Mouse (Mus musculus) cortical plate, adult 2 months (tissue): ENCODE measurements at regions not wholly inside any gene's neighbourhood (a gene's known extent, or its start where the extent isn't known, plus 50 kb on each side); places are given as distances from the start of the nearest gene placed in this dataset.

Experiments used
- H3K27ac ChIP-seq: fragments of 200-500 bp; 2 replicates; pipeline ENCODE4 v1.5.1; 2012; ENCODE audit warnings: low read length, control low read depth, inconsistent platforms; ENCODE audit not compliant: insufficient read depth
- H3K4me1 ChIP-seq: fragments of 200-500 bp; 2 replicates; pipeline ENCODE4 v1.6.1; 2011; ENCODE audit warnings: low read length; ENCODE audit not compliant: control insufficient read depth, insufficient read depth
- H3K4me3 ChIP-seq: fragments of 200-500 bp; 2 replicates; pipeline ENCODE4 v1.5.1; 2011; ENCODE audit warnings: mild to moderate bottlenecking, low read length, control low read depth; ENCODE audit not compliant: insufficient read depth
- CTCF ChIP-seq: fragments of 200-500 bp; IDR thresholded peaks from 2 replicates; pipeline ENCODE4 v1.5.1; 2011; ENCODE audit warnings: mild to moderate bottlenecking, control low read depth, low read length; ENCODE audit not compliant: insufficient read depth; ENCODE audit errors: extremely low read depth
- POLR2A ChIP-seq: fragments of 200-500 bp; IDR thresholded peaks from 2 replicates; pipeline ENCODE4 v1.6.1; 2011; ENCODE audit warnings: mild to moderate bottlenecking, low read length, control low read depth; ENCODE audit not compliant: insufficient read depth; ENCODE audit errors: extremely low read depth

GRCm38 (mm10) chr9:46938628-46939027 is 59.9 kb upstream of the Gm4791 start:
- Histone ChIP-seq H3K27ac (no peak overlapping the region), H3K4me3 (no peak overlapping the region), H3K4me1 (no peaks in the 10 kb centered on the region; the same call in 1 of the 2 replicates)
- TF ChIP-seq CTCF = no peak

GRCm38 (mm10) chr9:46925641-46926040 is 72.9 kb upstream of the Gm4791 start:
- TF ChIP-seq CTCF (no peak), POLR2A (no peak)
- H3K4me1 ChIP-seq = no peaks in the 10 kb centered on the region
- no peak overlapping the region for H3K27ac ChIP-seq
- H3K4me3 ChIP-seq = no peak overlapping the region

GRCm38 (mm10) chr9:46920081-46920480 is 78.5 kb upstream of the Gm4791 start:
- H3K27ac ChIP-seq = no peak overlapping the region
- H3K4me3 ChIP-seq = no peak overlapping the region
- no peaks in the 10 kb centered on the region for H3K4me1 ChIP-seq
- TF ChIP-seq CTCF (no peak), POLR2A (no peak)

GRCm38 (mm10) chr9:46913238-46913637 is 85.3 kb upstream of the Gm4791 start:
- Histone ChIP-seq H3K4me1 (no peaks in the 10 kb centered on the region), H3K27ac (no peak overlapping the region), H3K4me3 (no peak overlapping the region)
- no peak for TF ChIP-seq POLR2A
- TF ChIP-seq CTCF = no peak

- Histone ChIP-seq H3K4me1 (no peaks in the 10 kb centered on the region; the same call in 1 of the 2 replicates), H3K4me3 (no peak overlapping the region), H3K27ac (peak overlapping the region; percentile 80)
- TF ChIP-seq CTCF (no peak), POLR2A (no peak)
Observed at GRCm38 (mm10) chr9:46909412-46910013, 89.0 kb upstream of the Gm4791 start.

- Histone ChIP-seq H3K4me3 (no peak overlapping the region), H3K27ac (no peak overlapping the region), H3K4me1 (no peaks in the 10 kb centered on the region; the same call in 1 of the 2 replicates)
- TF ChIP-seq CTCF (0 out of 2 replicates have a peak, but pooled peaks have one; percentile 4), POLR2A (no peak)
Observed at GRCm38 (mm10) chr9:46905081-46905480, 93.5 kb upstream of the Gm4791 start.

DNA sequence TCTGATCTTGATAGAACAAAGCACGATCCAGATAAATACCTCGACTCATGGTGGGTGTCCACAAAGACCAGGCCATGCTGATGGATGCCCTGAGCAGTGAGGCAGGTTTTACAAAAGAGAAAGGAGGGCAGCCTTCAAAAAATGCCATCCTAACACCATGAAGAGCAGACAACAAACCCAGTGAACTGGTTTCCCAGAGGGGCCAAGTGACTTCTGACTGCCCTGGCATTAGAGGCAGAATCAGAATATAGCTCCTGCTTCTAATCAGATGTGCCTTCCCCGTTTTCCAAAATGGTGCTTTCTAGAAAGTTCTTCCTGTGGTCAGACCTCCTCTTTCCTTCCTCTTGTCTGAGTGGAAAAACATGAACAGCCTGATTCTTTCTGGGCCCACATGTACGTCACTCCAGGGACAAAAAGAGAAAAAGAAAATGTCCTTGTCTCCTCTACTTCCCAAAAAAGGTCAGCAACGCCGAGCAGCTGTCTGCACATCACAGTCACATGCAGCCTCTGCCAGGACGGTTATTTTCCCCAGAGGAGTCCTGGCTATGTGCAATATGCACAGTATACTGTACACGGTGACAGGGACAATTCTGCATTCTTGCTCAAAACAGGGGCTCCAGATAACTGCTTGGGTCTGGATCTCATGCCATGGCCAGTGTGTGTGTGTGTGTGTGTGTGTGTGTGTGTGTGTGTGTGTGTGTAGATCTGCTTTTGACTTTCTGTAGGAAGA is 94.9 kb upstream of the Gm4791 start:
- Histone ChIP-seq H3K4me3 (no peak overlapping the region), H3K4me1 (no peaks in the 10 kb centered on the region; the same call in 1 of the 2 replicates)

DNA sequence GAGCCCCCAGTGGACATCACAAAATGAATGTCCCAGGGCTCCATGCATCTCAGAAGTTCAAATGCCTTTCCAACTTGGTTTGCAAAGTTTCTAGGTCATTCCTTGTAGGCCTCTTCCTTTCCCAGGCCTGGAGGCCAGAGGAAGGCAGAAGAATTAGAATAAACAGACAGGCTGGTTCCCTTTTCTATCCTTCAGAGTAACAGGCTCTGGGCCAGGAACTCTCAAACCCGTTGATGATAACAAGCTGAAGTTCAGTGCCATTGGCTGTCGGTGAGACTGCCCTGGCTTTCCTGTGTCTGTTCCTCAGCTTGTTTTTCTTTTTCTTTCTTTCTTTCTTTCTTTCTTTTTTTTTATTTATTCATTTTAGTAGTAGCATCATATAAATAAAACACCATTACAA is 99.3 kb upstream of the Gm4791 start:
- Histone ChIP-seq H3K27ac (no peak overlapping the region), H3K4me1 (peaks cover 7% of the 10 kb centered on the region), H3K4me3 (no peak overlapping the region)
- TF ChIP-seq CTCF (no peak), POLR2A (no peak)

More for the DNA sequence above, 94.9 kb upstream of the Gm4791 start:
- H3K27ac ChIP-seq = no peak overlapping the region
- no peak for TF ChIP-seq POLR2A
- no peak for TF ChIP-seq CTCF

- Histone ChIP-seq H3K4me1 (peaks cover 7% of the 10 kb centered on the region), H3K4me3 (no peak overlapping the region), H3K27ac (0 out of 2 replicates have a peak overlapping the region, but pooled peaks have one; percentile 2)
- no peak for TF ChIP-seq CTCF
- TF ChIP-seq POLR2A = no peak
Observed at GRCm38 (mm10) chr9:46898120-46898519, 100.4 kb upstream of the Gm4791 start.

GRCm38 (mm10) chr9:46891829-46892228 is 106.7 kb upstream of the Gm4791 start:
- Histone ChIP-seq H3K4me3 (no peak overlapping the region), H3K4me1 (peaks cover 1% of the 10 kb centered on the region; the same call in 1 of the 2 replicates), H3K27ac (no peak overlapping the region)
- TF ChIP-seq CTCF (no peak), POLR2A (no peak)
